Mouse (Mus musculus) liver, embryonic 16.5 days (tissue): ENCODE results near the gene Lbh. TPM values are rescaled to one million over a fixed set of nuclear protein-coding genes. Genes with fewer than 3 reads are reported as not detected.

Experiments
- ATAC-seq: fragments of 200-750 bp; cut with Nextera tagmentation; 2 replicates; pipeline ENCODE4 v1.8.0; 2017; ENCODE audit warnings: low read depth, mild to moderate bottlenecking, moderate number of reproducible peaks, moderate library complexity
- H3K27ac ChIP-seq: fragments of 300-500 bp; sonication (generic); 2 replicates; pipeline ENCODE4 v1.5.1; 2014; ENCODE audit warnings: mild to moderate bottlenecking, low read length
- H3K27me3 ChIP-seq: fragments of 300-500 bp; sonication (generic); 2 replicates; pipeline ENCODE4 v1.6.1; 2014; ENCODE audit warnings: low read depth, low read length, mixed read lengths; ENCODE audit not compliant: control insufficient read depth, insufficient read depth
- H3K36me3 ChIP-seq: fragments of 300-500 bp; sonication (generic); 2 replicates; pipeline ENCODE4 v1.6.1; 2014; ENCODE audit warnings: mild to moderate bottlenecking; ENCODE audit not compliant: control insufficient read depth, insufficient read depth
- H3K4me1 ChIP-seq: fragments of 300-500 bp; sonication (generic); 2 replicates; pipeline ENCODE4 v1.6.1; 2014; ENCODE audit warnings: low read depth, low read length, mixed read lengths; ENCODE audit not compliant: control insufficient read depth
- H3K4me2 ChIP-seq: fragments of 300-500 bp; sonication (generic); 2 replicates; pipeline ENCODE4 v1.6.1; 2014; ENCODE audit warnings: low read depth, low read length, mixed read lengths
- H3K4me3 ChIP-seq: fragments of 300-500 bp; sonication (generic); 2 replicates; pipeline ENCODE4 v1.5.1; 2014; ENCODE audit warnings: low read depth, mild to moderate bottlenecking, low read length
- H3K9ac ChIP-seq: fragments of 300-500 bp; sonication (generic); 2 replicates; pipeline ENCODE4 v1.6.1; 2014; ENCODE audit warnings: low read depth, low read length
- H3K9me3 ChIP-seq: fragments of 300-500 bp; sonication (generic); replicated peaks from 2 replicates; pipeline ENCODE4 v1.6.1; 2016; ENCODE audit warnings: low read length; ENCODE audit not compliant: control insufficient read depth
- WGBS: fragments of 180-500 bp; shearing (Covaris S2); extraction: QIAGEN DNeasy Blood & Tissue Kit; methylation state at CpG from one replicate; pipeline ENCODE4 v1.1.7; 2014; ENCODE audit not compliant: insufficient replicate concordance; 5-methylcytosine and 5-hydroxymethylcytosine counted together
- polyA plus RNA-seq: library from polyadenylated mRNA; unstranded; fragments of >200 nt; fragmentation: Nextera tagmentation; extraction: Ambion mirVana; gene quantifications from 2 replicates; pipeline ENCODE4 v1.2.1, GENCODE M21; 2015

Lbh gene
- polyA plus RNA-seq, 1 experiment from 2014 or later: 0.80 TPM

- H3K4me2 ChIP-seq: no peak overlapping the region
- no peak overlapping the region for H3K4me3 ChIP-seq
- no peaks in the 10 kb centered on the region for H3K27me3 ChIP-seq
- ATAC-seq: no peak
- H3K36me3 ChIP-seq: no peaks in the 10 kb centered on the region
- H3K9me3 ChIP-seq: no peaks in the 10 kb centered on the region
- no peak overlapping the region for H3K9ac ChIP-seq
- WGBS: 22% methylated on average over 2 of the region's 2 CpGs
- no peaks in the 10 kb centered on the region for H3K4me1 ChIP-seq
- H3K27ac ChIP-seq: no peak overlapping the region
Measured at GRCm38 (mm10) chr17:72955534-72955933, 37.4 kb downstream of the Lbh start.

DNA sequence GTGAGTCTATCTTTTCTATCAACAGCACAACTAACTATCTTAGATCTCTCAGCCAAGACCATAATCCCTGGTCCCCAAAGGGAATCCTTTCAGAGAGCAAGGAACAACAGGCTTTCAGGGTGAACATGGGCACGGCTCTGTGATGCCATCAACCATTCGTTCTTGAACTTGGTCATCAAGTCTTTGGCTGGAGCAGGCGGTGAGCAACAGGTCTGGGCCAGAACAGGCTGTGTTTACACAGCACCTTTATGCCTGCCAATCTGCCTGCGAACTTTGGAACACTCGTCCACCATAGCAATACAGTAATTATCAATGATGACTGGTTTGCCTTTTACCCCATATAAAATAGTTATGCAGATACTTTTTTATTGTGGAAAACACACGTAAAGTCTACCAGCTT, 38.9 kb downstream of the Lbh start:
- ATAC-seq: no peak
- 61% methylated on average over 6 of the region's 6 CpGs for WGBS
- no peaks in the 10 kb centered on the region for H3K36me3 ChIP-seq
- no peak overlapping the region for H3K4me3 ChIP-seq
- H3K9me3 ChIP-seq: no peaks in the 10 kb centered on the region
- no peak overlapping the region for H3K9ac ChIP-seq
- no peaks in the 10 kb centered on the region for H3K4me1 ChIP-seq
- no peak overlapping the region for H3K4me2 ChIP-seq
- no peak overlapping the region for H3K27ac ChIP-seq
- H3K27me3 ChIP-seq: no peaks in the 10 kb centered on the region

DNA sequence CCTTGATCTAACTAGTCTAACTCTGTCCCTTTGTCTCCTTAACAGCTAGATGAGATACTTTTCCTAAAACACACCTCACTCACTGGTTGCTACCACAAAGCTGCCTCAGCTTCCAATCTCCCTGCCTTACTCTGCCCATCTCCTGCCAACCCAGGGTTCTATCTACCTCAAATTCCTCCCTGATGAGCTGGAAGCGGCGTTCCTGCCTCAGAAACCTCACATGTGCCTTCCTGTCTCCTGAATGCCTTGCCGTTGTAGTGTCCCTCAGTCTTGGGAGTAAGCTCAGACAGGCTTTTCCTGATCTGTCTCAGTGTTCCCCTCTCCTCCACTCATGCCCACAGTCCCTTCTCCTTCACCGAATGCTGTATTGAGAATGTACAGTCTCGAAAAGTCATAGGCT, 40.8 kb downstream of the Lbh start:
- no peak for ATAC-seq

GRCm38 (mm10) chr17:72959497-72960039, 41.5 kb downstream of the Lbh start:
- H3K36me3 ChIP-seq: no peaks in the 10 kb centered on the region
- WGBS: 46% methylated on average over 5 of the region's 5 CpGs
- H3K4me3 ChIP-seq: no peak overlapping the region
- H3K27ac ChIP-seq: no peak overlapping the region
- H3K4me1 ChIP-seq: no peaks in the 10 kb centered on the region
- no peak for ATAC-seq
- no peak overlapping the region for H3K4me2 ChIP-seq
- H3K27me3 ChIP-seq: no peaks in the 10 kb centered on the region
- H3K9me3 ChIP-seq: no peaks in the 10 kb centered on the region
- H3K9ac ChIP-seq: no peak overlapping the region

More for the DNA sequence above, 40.8 kb downstream of the Lbh start:
- Histone ChIP-seq H3K4me2 (no peak overlapping the region), H3K9ac (no peak overlapping the region), H3K4me1 (no peaks in the 10 kb centered on the region), H3K27ac (no peak overlapping the region), H3K4me3 (no peak overlapping the region), H3K27me3 (no peaks in the 10 kb centered on the region), H3K36me3 (no peaks in the 10 kb centered on the region), H3K9me3 (no peaks in the 10 kb centered on the region)
- WGBS: 48% methylated on average over 5 of the region's 5 CpGs

DNA sequence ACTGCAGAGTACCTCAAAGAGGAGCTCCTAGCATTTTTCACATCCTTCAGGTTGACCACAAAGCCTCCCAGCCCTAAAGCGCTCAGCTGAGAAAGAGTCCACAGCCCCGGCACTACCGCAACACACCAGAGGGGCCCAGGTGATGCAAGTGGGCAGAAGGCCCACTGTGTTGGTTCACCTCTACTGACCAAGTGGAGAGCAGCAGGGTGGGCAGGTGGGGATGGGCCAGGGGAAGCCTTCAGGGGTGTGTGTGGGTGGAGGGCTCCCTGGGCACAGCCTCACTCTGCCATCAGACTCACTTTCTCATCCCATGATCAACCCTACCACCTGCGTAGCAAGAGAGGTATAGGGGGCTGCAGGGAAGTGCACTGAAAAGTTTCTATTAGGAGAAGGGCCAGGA, 42.1 kb downstream of the Lbh start:
- H3K9me3 ChIP-seq: no peaks in the 10 kb centered on the region
- H3K27ac ChIP-seq: no peak overlapping the region
- ATAC-seq: no peak
- H3K4me2 ChIP-seq: no peak overlapping the region
- H3K4me3 ChIP-seq: no peak overlapping the region
- 77% methylated on average over 4 of the region's 4 CpGs for WGBS
- no peak overlapping the region for H3K9ac ChIP-seq
- no peaks in the 10 kb centered on the region for H3K27me3 ChIP-seq
- H3K4me1 ChIP-seq: no peaks in the 10 kb centered on the region
- H3K36me3 ChIP-seq: no peaks in the 10 kb centered on the region

DNA sequence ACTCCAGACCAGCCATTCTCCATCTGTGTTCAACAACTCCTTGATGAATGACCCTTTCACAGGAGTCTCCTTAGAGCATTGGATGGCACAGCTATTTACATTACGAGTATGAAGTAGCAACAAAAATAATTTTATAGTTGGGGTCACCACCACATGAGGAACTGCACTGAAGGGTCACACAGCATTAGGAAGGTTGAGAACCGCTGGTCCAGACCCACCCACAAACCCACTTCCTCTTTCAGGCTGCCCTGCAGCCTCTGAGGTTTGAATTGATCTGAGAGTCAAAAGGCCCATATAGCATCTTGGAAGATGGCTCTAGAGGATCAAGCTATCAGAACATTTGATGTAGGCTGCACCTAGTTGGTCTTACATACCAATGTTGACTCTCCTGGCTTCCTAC, 42.8 kb downstream of the Lbh start:
- H3K27me3 ChIP-seq: no peaks in the 10 kb centered on the region
- H3K4me1 ChIP-seq: no peaks in the 10 kb centered on the region
- no peak overlapping the region for H3K4me2 ChIP-seq
- 15% methylated on average over 2 of the region's 2 CpGs for WGBS
- H3K4me3 ChIP-seq: no peak overlapping the region
- no peak overlapping the region for H3K27ac ChIP-seq
- no peak overlapping the region for H3K9ac ChIP-seq
- no peaks in the 10 kb centered on the region for H3K36me3 ChIP-seq
- no peaks in the 10 kb centered on the region for H3K9me3 ChIP-seq
- ATAC-seq: no peak

DNA sequence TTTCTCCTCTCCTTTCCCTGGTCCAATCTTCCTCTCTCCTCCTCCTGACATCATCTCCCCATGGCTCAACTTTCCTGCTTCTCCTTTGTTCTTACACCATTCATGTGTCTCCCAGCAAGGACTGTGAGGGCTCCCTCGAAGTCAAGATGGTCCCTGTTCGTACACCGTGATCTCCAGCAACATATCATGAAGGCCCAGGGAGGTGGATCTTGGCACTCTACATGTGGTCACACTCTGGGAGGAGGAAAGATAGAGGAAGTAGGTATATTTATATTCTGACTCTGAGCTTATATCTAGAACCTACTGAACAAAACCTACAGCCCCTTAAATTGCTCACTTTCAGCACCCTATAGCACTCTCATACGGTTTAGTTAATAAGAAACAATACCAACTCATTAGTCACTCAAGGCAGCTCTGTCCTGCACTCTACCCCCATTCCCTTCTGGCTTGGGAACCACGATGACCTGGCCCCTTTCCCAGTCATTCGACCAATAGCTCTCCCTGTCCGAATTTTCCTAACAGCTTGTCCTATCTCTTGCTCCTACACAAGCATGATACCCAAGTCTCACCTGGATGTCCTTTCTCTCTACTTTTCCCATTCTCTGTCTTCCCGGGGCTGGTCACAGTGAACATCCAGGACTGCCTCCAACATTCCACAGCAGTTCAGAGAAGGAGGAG, 44.0 kb downstream of the Lbh start:
- no peak for ATAC-seq
- no peaks in the 10 kb centered on the region for H3K27me3 ChIP-seq
- no peak overlapping the region for H3K27ac ChIP-seq
- WGBS: 56% methylated on average over 8 of the region's 8 CpGs
- no peaks in the 10 kb centered on the region for H3K36me3 ChIP-seq
- H3K9ac ChIP-seq: no peak overlapping the region
- H3K4me2 ChIP-seq: no peak overlapping the region
- no peaks in the 10 kb centered on the region for H3K9me3 ChIP-seq
- no peak overlapping the region for H3K4me3 ChIP-seq
- H3K4me1 ChIP-seq: no peaks in the 10 kb centered on the region

GRCm38 (mm10) chr17:72965687-72966086, 47.6 kb downstream of the Lbh start:
- Histone ChIP-seq H3K4me3 (no peak overlapping the region), H3K9ac (no peak overlapping the region), H3K27ac (no peak overlapping the region), H3K9me3 (no peaks in the 10 kb centered on the region), H3K36me3 (no peaks in the 10 kb centered on the region), H3K27me3 (no peaks in the 10 kb centered on the region), H3K4me1 (no peaks in the 10 kb centered on the region), H3K4me2 (no peak overlapping the region)
- WGBS: 58% methylated on average over 5 of the region's 5 CpGs
- no peak for ATAC-seq

- 51% methylated on average over 5 of the region's 5 CpGs for WGBS
- Histone ChIP-seq H3K4me3 (no peak overlapping the region), H3K27ac (no peak overlapping the region), H3K36me3 (no peaks in the 10 kb centered on the region), H3K4me2 (no peak overlapping the region), H3K4me1 (no peaks in the 10 kb centered on the region), H3K9ac (no peak overlapping the region), H3K9me3 (no peaks in the 10 kb centered on the region), H3K27me3 (no peaks in the 10 kb centered on the region)
- no peak for ATAC-seq
Measured at GRCm38 (mm10) chr17:72966091-72966531, 48.0 kb downstream of the Lbh start.
